Mouse (Mus musculus): ENCODE measurements around the gene Pitpnm2.

Pitpnm2 gene

GRCm38 (mm10) chr5:124247986-124248626 lies 1.5 kb downstream of the Pitpnm2 start:
- no peak for DNase-seq (ENCODE audit: low spot score)

- no peak for DNase-seq (ENCODE audit: low spot score)
Observed at GRCm38 (mm10) chr5:124247296-124247695, 2.3 kb downstream of the Pitpnm2 start.

DNA sequence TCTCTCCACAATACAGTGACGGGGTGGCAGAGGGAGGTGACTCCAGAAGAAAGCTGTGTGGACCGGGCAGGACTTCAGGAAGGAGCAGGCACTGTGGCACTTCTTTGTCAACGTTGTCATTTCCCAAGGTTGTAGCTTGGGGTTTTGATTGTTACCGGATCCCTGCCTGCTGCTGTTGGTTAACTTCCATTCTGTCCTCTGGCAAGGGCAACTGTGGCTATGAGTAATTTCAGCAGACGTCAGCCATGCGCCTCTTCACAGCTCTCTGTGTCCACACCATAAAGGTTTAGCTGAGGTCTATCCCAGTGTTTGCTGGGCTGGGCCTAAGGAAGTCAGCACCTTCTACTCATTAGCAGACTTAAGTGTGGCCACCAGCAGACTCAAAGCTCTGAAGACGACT lies 4.7 kb downstream of the Pitpnm2 start:
- no peak for DNase-seq (ENCODE audit: low spot score)

DNA sequence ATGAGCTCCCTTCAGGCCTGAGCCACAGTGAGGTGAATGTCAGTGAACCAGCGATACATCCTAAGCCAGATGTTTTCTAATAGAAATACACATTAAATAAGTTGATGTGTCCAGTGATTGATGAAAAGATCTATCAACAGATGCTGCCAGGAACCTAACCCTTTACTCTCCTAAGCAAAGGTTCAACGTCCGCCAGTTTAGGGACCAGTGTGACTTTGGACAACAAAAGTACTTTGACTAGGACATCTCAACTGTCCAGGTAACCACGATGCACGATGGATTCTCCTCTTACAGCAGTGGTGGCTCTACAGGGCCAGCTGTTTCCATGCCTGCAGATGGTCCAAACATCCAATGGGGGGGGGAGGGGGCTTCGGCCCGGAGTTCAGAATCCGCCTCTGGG lies 5.1 kb downstream of the Pitpnm2 start:
- DNase-seq (ENCODE audit: low spot score), result no peak

DNA sequence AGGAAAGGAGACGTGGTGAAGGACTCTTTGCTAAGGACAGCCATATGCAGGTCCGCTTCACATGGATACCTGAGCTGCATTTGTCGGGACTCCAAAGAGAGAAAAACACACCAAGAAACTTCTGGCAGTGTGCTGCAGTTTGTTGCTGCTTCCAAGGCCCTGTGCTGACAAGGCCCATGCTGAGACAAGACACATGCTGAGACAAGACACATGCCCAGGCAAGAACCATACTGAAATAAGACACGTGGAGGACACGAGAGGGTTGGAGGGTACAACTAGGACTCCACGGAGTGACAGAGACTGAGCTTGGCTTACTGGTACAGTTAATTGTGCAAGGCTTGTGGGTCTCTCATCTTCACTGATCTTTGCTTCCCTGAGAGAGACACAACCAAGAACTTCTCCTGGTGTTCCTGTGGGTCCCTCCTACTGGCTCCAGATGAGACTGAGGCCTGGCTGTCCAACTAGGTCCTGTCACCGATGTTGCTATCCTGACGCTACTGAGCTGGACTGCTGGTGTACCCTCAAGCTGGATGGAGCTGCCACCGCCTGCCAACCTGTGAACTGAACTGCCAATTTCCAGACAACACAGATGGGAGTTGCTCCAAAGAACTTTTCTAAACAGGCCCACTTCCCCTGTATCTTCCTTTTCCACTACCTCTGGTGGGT lies 6.2 kb downstream of the Pitpnm2 start:
- no peak for DNase-seq (ENCODE audit: low spot score)

- DNase-seq (ENCODE audit: low spot score), result no peak
Observed at GRCm38 (mm10) chr5:124241686-124242444, 7.7 kb downstream of the Pitpnm2 start.

- no peak for DNase-seq (ENCODE audit: low spot score)
Observed at GRCm38 (mm10) chr5:124240841-124241685, 8.5 kb downstream of the Pitpnm2 start.

- no peak for DNase-seq (ENCODE audit: low spot score)
Observed at GRCm38 (mm10) chr5:124236180-124236579, 13.4 kb downstream of the Pitpnm2 start.

DNA sequence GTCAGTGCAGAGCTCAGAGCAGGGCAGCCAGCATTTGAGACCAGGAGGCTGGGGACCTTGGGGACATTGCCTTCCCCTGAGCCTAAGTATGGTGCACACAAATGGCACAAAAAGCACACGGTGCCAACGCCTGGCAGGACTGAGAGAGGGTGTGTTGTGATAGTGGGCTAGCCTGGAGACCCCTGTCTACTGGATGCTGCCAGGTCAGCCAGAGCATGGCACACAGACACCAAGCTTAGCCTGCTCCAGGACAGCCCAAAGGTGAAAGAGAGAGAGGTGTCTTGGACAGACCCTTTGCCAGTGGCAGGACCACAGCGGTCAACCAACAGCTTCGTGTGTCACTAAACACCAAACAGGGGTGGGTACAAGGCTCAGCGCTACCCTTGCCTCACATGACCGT lies 14.8 kb downstream of the Pitpnm2 start:
- no peak for DNase-seq (ENCODE audit: low spot score)

DNA sequence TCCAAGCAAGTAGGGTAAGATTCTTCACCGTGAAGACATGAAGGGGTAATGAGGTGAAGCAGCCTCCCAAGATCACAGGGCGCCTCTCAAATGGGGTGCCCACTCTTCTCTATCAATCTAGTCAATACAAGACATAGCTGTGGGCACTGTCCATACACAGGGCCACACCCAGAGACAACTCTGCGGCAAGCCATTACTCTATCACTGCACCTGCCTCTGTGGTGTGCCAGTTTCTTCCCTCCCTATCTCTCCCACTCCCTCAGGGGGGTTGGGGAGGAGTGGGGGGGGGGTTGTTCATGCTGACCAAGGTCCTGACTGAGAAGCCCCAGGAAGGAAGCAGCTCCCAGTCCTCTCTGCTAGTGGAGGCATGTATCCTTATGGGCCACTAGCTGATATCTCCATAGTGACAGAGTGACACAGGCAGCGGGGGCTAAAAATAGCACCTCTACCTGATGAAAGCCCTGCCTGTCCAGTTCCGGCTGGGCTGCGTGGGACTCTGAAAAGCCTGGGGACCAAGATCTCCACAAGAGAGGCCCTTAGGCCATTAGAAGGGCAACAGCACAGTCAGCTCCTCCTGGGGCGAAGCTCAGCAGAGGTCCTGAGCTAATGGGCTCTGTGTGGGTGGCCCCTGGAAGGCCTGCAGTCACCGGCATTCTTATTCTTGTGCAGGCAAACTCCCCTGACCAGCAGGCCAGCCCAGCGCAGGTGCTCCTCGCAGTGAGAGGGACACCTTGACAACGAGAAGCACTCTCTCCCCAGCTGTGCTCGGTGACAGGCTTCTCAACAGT lies 15.5 kb downstream of the Pitpnm2 start:
- no peak for DNase-seq (ENCODE audit: low spot score)

DNA sequence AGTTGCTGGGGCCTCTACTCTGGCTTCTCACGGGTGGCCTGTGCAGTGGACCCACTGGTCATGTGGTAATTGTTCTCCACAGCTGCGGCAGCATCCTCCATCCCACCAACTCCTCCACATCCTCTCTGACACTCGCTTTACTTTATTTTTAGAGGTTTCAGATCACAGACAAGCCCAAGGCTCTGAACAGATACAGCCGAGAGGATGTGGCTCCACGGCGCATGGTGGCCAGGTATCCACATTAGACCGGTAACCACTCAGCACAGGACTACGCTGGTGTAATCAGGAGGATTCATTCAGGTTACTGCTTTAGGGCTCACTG lies 16.5 kb downstream of the Pitpnm2 start:
- DNase-seq (ENCODE audit: low spot score), result no peak

DNA sequence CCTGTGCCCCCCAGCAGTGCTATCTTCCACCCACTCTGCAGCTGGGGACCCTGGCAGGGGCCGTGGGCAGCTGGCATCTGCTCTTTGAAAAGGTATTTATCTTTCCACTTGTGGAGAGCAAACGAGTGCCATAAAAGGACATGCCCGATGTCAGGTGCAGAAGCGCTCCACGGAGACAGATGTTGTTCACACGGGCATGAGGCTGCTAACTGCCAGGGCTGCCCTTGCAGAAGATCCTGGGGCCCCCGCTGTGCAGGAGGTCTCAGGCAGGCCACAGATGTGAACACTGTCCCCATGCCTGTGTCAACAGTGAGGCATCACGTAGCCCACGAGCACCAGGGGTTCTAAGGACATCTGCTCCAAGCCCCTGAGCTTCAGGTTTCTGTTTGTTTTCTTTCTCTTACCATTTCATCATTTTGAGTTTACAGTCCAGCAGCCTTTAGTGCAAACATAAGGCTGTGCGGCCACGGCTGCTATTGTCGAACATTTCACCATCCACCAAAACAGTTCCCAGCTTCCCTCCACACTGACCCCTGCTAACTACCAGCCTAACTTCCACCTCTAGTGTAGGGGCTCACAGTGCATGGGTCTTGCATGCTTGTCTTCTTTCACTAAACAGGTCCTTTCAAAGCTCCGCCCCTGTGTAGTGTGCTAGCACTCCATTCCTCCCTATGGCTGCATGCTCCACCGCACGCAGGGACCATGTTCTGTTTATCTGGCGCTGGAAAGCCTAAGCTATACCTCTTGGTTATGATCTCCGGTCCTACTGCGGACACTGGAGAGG lies 17.0 kb downstream of the Pitpnm2 start:
- no peak for DNase-seq (ENCODE audit: low spot score)

DNA sequence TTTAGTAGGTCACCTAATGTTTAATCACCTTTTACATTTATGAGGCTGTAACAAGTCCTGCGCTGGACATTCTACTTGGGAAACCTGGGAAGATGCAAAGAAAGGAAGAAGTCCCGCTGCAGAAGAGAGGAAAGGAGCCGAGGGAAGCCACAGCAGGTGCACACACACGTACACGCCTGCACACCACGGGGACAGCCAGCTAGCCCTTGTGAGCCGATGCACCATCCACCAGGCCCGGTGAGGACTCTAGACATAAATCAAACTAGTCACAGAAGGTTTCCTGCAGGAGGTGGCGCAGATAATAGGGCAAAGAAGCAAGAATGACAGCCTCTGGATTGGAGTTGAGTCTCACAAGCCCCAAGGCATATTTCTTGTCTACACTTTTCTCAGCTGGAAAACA lies 19.1 kb downstream of the Pitpnm2 start:
- DNase-seq (ENCODE audit: low spot score), result no peak

- DNase-seq (ENCODE audit: low spot score), result no peak
Observed at GRCm38 (mm10) chr5:124227193-124227592, 22.4 kb downstream of the Pitpnm2 start.

GRCm38 (mm10) chr5:124226494-124226893 lies 23.1 kb downstream of the Pitpnm2 start:
- no peak for DNase-seq (ENCODE audit: low spot score)

GRCm38 (mm10) chr5:124225891-124226290 lies 23.7 kb downstream of the Pitpnm2 start:
- no peak for DNase-seq (ENCODE audit: low spot score)

DNA sequence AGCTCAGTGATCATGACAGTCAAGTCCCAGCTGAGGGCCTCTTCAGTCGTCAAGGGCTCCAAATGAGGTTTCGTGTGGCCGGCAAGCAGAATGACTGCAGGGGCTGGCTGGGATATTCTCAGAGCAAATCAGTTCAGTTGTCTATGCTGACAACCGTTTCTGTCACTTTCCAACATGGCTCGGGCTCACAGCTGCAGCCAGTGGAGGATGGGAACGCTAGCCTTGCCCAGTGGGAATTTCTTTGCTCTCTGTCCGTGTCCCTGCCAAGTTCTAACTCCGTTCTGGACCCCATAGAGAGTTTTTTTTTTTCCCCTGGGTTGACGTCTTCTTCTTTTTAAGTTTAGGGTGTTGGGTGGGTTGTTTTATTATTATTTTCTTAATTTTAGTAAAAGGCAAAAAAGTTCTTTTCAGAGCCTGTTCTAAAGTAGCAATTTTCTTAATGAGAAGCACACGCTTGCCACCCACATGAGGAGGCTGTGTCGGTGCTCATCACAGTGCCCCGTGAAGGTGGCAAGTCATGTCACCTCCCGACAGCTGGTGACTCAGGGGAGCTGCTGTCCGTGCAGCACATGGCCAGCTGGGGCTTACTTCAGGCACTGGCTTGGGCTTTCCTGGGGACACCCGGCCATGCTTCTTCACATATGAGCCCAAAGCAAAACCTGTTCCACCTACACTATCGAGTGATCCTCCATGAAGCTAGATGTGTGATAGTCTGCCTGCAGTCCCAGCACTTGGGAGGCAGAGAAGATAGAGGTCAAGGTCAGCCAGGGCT lies 25.1 kb downstream of the Pitpnm2 start:
- no peak for DNase-seq (ENCODE audit: low spot score)

- DNase-seq (ENCODE audit: low spot score), result no peak
Observed at GRCm38 (mm10) chr5:124223574-124223973, 26.0 kb downstream of the Pitpnm2 start.

GRCm38 (mm10) chr5:124222696-124223095 lies 26.9 kb downstream of the Pitpnm2 start:
- no peak for DNase-seq (ENCODE audit: low spot score)

- DNase-seq (ENCODE audit: low spot score), result no peak
Observed at GRCm38 (mm10) chr5:124221736-124222040, 27.9 kb downstream of the Pitpnm2 start.
